Comparison of ENCODE assay signal across 9 mouse cellular contexts in the genomic region with DNA sequence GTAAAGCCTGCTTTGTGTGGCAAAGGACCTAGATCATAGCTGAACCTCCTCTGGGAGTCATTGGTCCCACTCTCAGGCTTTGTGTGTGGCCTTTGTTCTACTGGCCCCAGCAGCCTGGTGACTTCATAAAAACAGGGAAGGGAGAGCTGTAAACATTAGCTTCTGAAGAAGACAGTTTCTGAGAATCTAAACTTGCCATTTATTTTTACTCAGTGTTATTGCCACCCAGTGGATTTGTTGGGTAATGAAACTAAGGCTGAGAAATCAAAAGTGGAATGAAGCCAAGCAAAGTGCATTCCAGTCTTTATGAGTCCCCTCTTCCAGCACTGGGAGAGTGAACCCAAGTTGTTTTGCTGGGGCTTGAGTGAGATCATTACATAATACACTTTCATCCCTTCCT. TPM values are rescaled to one million over a fixed set of nuclear protein-coding genes. Genes with fewer than 3 reads are reported as not detected.
A peak's percentile ranks its signal among the peaks of the same experiment; 100 is the strongest.
DNase-seq lines count a peak whose midpoint lies in the region; ATAC-seq lines count a peak whose summit lies in the region.
"Had no signal": no experiment of that assay in that cellular context is flagged by ENCODE, and none has a peak within 500 bp of the region (broad histone marks: within the 10 kb centered on the region; RNA-seq: fewer than 3 reads in every experiment).

No protein-coding gene starts in this region.

- no peak overlapping the region for H3K9ac ChIP-seq in forebrain, embryonic 13.5 days
- H3K9ac ChIP-seq in forebrain, embryonic 11.5 days (ENCODE audit: low read length): no peak overlapping the region
- H3K9ac ChIP-seq: stomach, embryonic 15.5 days had no signal

- peak; percentile 62 for ATAC-seq in forebrain, embryonic 13.5 days
- ATAC-seq in forebrain, embryonic 11.5 days (replicated peaks; ENCODE audit: low FRiP score): no peak
- ATAC-seq in erythroblast, adult 5-6 weeks (replicated peaks; ENCODE audit: low FRiP score, poor library complexity, severe bottlenecking): peak; percentile 65; the same call in 1 of the 2 replicates

- H3K9me3 ChIP-seq in forebrain, embryonic 13.5 days (replicated peaks): no peaks in the 10 kb centered on the region
- H3K9me3 ChIP-seq in forebrain, embryonic 11.5 days (ENCODE audit: control insufficient read depth, low read length): no peaks in the 10 kb centered on the region
- H3K9me3 ChIP-seq: stomach, embryonic 15.5 days had no signal

- H3K27ac ChIP-seq in forebrain, embryonic 13.5 days: no peak overlapping the region
- no peak overlapping the region for H3K27ac ChIP-seq in forebrain, embryonic 11.5 days (ENCODE audit: low read depth, low read length)
- H3K27ac ChIP-seq: stomach, embryonic 15.5 days had no signal

- H3K4me1 ChIP-seq in forebrain, embryonic 13.5 days: no peaks in the 10 kb centered on the region
- no peaks in the 10 kb centered on the region for H3K4me1 ChIP-seq in forebrain, embryonic 11.5 days (replicated peaks; ENCODE audit: control insufficient read depth, insufficient read depth, low read length)
- H3K4me1 ChIP-seq: stomach, embryonic 15.5 days had no signal

- H3K4me3 ChIP-seq in forebrain, embryonic 13.5 days: no peak overlapping the region
- no peak overlapping the region for H3K4me3 ChIP-seq in forebrain, embryonic 11.5 days (ENCODE audit: low read depth, low read length)
- H3K4me3 ChIP-seq: stomach, embryonic 15.5 days had no signal

- no peak for DNase-seq in forebrain, embryonic 11.5 days (ENCODE audit: low spot score)
- DNase-seq in urinary bladder, adult 18-20 months (ENCODE audit: low spot score in 2 of 2): peak; percentile 4 to 29
- no peak for DNase-seq in urinary bladder, postnatal 10 days (ENCODE audit: low spot score)
- peak; percentile 29 for DNase-seq in kidney, adult 11 months
- peak; percentile 78 for DNase-seq in lung, postnatal 25 days (ENCODE audit: low spot score)
- DNase-seq in spleen, postnatal 4 days (ENCODE audit: low spot score in 2 of 2): no peak

- no peak overlapping the region for H3K4me2 ChIP-seq in forebrain, embryonic 13.5 days
- H3K4me2 ChIP-seq in forebrain, embryonic 11.5 days (ENCODE audit: low read depth, low read length, severe bottlenecking): no peak overlapping the region
- H3K4me2 ChIP-seq: stomach, embryonic 15.5 days had no signal

- H3K36me3 ChIP-seq in forebrain, embryonic 13.5 days (ENCODE audit: poor library complexity, severe bottlenecking): no peaks in the 10 kb centered on the region
- H3K36me3 ChIP-seq in forebrain, embryonic 11.5 days (ENCODE audit: control insufficient read depth, insufficient read depth, low read length): no peaks in the 10 kb centered on the region
- H3K36me3 ChIP-seq: stomach, embryonic 15.5 days had no signal

- H3K27me3 ChIP-seq in forebrain, embryonic 13.5 days: no peaks in the 10 kb centered on the region
- no peaks in the 10 kb centered on the region for H3K27me3 ChIP-seq in forebrain, embryonic 11.5 days (ENCODE audit: control insufficient read depth, insufficient read depth, low read length)
- H3K27me3 ChIP-seq: stomach, embryonic 15.5 days had no signal

RNA-seq across cellular contexts. Expression of a gene that starts 30.5 kb away (rescaled TPM):
- polyA plus RNA-seq in forebrain, embryonic 13.5 days (2015; fragmentation: Nextera tagmentation; extraction: Ambion mirVana): 27.4 and 27.9 TPM in 2 replicates
- polyA plus RNA-seq in forebrain, embryonic 11.5 days (2014; fragmentation: Nextera tagmentation; extraction: Ambion mirVana): 42.5 and 49.4 TPM in 2 replicates
- total RNA-seq in erythroblast, adult 5-6 weeks (2015; ENCODE audit: low replicate concordance): 299 and 322 TPM in 2 replicates
- 366 and 388 TPM in 2 replicates for total RNA-seq in erythroblast, adult 5-6 weeks (2017; ENCODE audit: low replicate concordance)

Comparison
In these comparisons a context has a peak if more than half of its experiments do, and no peak if none do; other contexts are left out.
1. DNase-seq: peak in urinary bladder, adult 18-20 months (2 of 2), kidney, adult 11 months (single experiment) and lung, postnatal 25 days (single experiment); none in forebrain, embryonic 11.5 days (single experiment), urinary bladder, postnatal 10 days (single experiment) and spleen, postnatal 4 days (0 of 2).